Mouse (Mus musculus) Patski (cell line): Measurements from ENCODE around the gene Lifr. TPM values are rescaled to one million over a fixed set of nuclear protein-coding genes. Genes with fewer than 3 reads are reported as not detected.

Source experiments
- ATAC-seq: fragments of 100-300 bp; one replicate; pipeline ENCODE4 v1.8.0; 2021
- CTCF ChIA-PET: fragments of 350-600 bp; sonication (Branson Sonifier 250); formaldehyde crosslinking; loops from one replicate; lab custom pipeline; 2022; ENCODE audit warnings: inconsistent platforms; lab: Charles Lee
- POLR2A ChIA-PET: fragments of 350-600 bp; sonication (Branson Sonifier 250); formaldehyde crosslinking; loops from one replicate; lab custom pipeline; 2022; ENCODE audit warnings: antibody characterized with exemption, inconsistent platforms; lab: Charles Lee
- DNase-seq: peaks from one replicate; pipeline ENCODE4 v3.0.0-alpha.2; 2011; ENCODE audit warnings: low read depth, low spot score
- H3K27me3 ChIP-seq: fragments of 371-371 bp; one replicate; pipeline ENCODE4 v1.5.1; 2021
- CTCF ChIP-seq: fragments of 100-300 bp; IDR thresholded peaks from one replicate; pipeline ENCODE4 v1.5.1; 2021
- in situ Hi-C: fragments of 300-500 bp; cut with MboI; formaldehyde crosslinking; loops from 3 replicates; pipeline ENCODE4 v1.11.1; 2018; ENCODE audit warnings: low pct_unique_long_range_greater_than_20kb, mixed read lengths
- polyA plus RNA-seq: library from polyadenylated mRNA; unstranded; gene quantifications from one replicate; pipeline ENCODE4 v1.2.3, GENCODE M21; 2021

Lifr gene
- polyA plus RNA-seq, 1 experiment from 2014 or later = 47.1 TPM

GRCm38 (mm10) chr15:7150591-7150990 lies 60.2 kb downstream of the Lifr start:
- no peak for TF ChIP-seq CTCF
- ChIA-PET POLR2A (no interaction called here), CTCF (interaction anchor here (1.6 kb wide), 1 partner anchor 216 kb away, joined by 3 read pairs; no protein-coding TSS in a partner anchor)
- ATAC-seq = no peak
- in situ Hi-C loops = no loop called here
- no peak for DNase-seq
- H3K27me3 ChIP-seq = no peaks in the 10 kb centered on the region

- CTCF ChIA-PET = interaction anchor here (1.0 to 1.4 kb wide), 3 partner anchors 14 to 21 kb away, joined by 3 to 4 read pairs (median 3); no protein-coding TSS in a partner anchor
- in situ Hi-C loops = no loop called here
- DNase-seq (peak; percentile 67), ATAC-seq (peak; percentile 23)
- H3K27me3 ChIP-seq = no peaks in the 10 kb centered on the region
- POLR2A ChIA-PET = interaction anchor here (1.1 to 1.3 kb wide), 2 partner anchors 9 to 264 kb away, joined by 3 to 4 read pairs; no protein-coding TSS in a partner anchor
- TF ChIP-seq CTCF = no peak
Observed at GRCm38 (mm10) chr15:7152116-7152760, 61.8 kb downstream of the Lifr start.

- in situ Hi-C loops = no loop called here
- no peak for ATAC-seq
- DNase-seq = no peak
- ChIA-PET POLR2A (interaction anchor here (1.2 kb wide), 1 partner anchor 14 kb away, joined by 3 read pairs; no protein-coding TSS in a partner anchor), CTCF (interaction anchor here (1.1 to 1.5 kb wide), 2 partner anchors 14 to 80 kb away, joined by 3 read pairs; no protein-coding TSS in a partner anchor)
- TF ChIP-seq CTCF = no peak
- H3K27me3 ChIP-seq = no peaks in the 10 kb centered on the region
Observed at GRCm38 (mm10) chr15:7154010-7154736, 63.8 kb downstream of the Lifr start.

- no peak for DNase-seq
- H3K27me3 ChIP-seq = no peaks in the 10 kb centered on the region
- CTCF ChIA-PET = interaction anchor here (1.1 kb wide), 1 partner anchor 15 kb away, joined by 3 read pairs; no protein-coding TSS in a partner anchor
- in situ Hi-C loops = no loop called here
- POLR2A ChIA-PET = no interaction called here
- TF ChIP-seq CTCF = no peak
- no peak for ATAC-seq
Observed at GRCm38 (mm10) chr15:7154737-7155090, 64.3 kb downstream of the Lifr start.

- in situ Hi-C loops = no loop called here
- TF ChIP-seq CTCF = no peak
- ChIA-PET POLR2A (no interaction called here), CTCF (no interaction called here)
- ATAC-seq (no peak), DNase-seq (no peak)
- H3K27me3 ChIP-seq = no peaks in the 10 kb centered on the region
Observed at GRCm38 (mm10) chr15:7157658-7158057, 67.2 kb downstream of the Lifr start.

- CTCF ChIA-PET = no interaction called here
- in situ Hi-C loops = no loop called here
- ATAC-seq (no peak), DNase-seq (no peak)
- H3K27me3 ChIP-seq = no peaks in the 10 kb centered on the region
- TF ChIP-seq CTCF = no peak
- POLR2A ChIA-PET = interaction anchor here (0.6 kb wide), 1 partner anchor 30 kb away, joined by 3 read pairs; no protein-coding TSS in a partner anchor
Observed at GRCm38 (mm10) chr15:7159869-7160268, 69.5 kb downstream of the Lifr start.

GRCm38 (mm10) chr15:7160321-7160720 lies 69.9 kb downstream of the Lifr start:
- ATAC-seq (no peak), DNase-seq (no peak)
- in situ Hi-C loops = no loop called here
- H3K27me3 ChIP-seq = no peaks in the 10 kb centered on the region
- no peak for TF ChIP-seq CTCF
- ChIA-PET CTCF (no interaction called here), POLR2A (interaction anchor here (0.6 kb wide), 1 partner anchor 30 kb away, joined by 3 read pairs; no protein-coding TSS in a partner anchor)

DNA sequence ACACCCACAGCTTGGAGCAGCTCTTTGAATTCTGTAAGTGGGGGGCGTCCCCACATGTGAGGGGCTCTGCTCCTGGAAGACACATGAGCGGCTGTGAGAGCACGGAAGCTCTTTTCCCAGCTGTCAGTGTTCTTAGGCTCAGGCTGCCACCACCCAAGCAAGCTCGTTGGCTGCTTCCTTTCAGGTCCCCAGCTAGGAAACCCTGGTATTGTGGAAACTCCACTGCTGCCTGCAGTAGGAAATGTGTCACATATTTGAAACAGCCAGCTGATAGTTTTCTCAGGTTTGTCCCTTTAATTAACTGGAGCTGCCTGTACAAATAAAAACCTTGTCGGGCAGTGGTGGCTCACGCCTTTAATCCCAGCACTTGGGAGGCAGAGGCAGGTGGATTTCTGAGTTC lies 73.4 kb downstream of the Lifr start:
- no peak for TF ChIP-seq CTCF
- CTCF ChIA-PET = no interaction called here
- ATAC-seq (no peak), DNase-seq (no peak)
- in situ Hi-C loops = no loop called here
- POLR2A ChIA-PET = no interaction called here
- no peaks in the 10 kb centered on the region for H3K27me3 ChIP-seq

- ATAC-seq (no peak), DNase-seq (no peak)
- CTCF ChIA-PET = interaction anchor here (1.3 kb wide), 1 partner anchor 14 kb away, joined by 3 read pairs; no protein-coding TSS in a partner anchor
- no peaks in the 10 kb centered on the region for H3K27me3 ChIP-seq
- in situ Hi-C loops = no loop called here
- POLR2A ChIA-PET = no interaction called here
- TF ChIP-seq CTCF = no peak
Observed at GRCm38 (mm10) chr15:7166735-7167134, 76.3 kb downstream of the Lifr start.

- CTCF ChIA-PET = no interaction called here
- ATAC-seq (no peak), DNase-seq (no peak)
- in situ Hi-C loops = no loop called here
- TF ChIP-seq CTCF = no peak
- H3K27me3 ChIP-seq = no peaks in the 10 kb centered on the region
- POLR2A ChIA-PET = no interaction called here
Observed at GRCm38 (mm10) chr15:7167238-7167905, 77.0 kb downstream of the Lifr start.
